Mouse (Mus musculus) neural tube, embryonic 11.5 days (tissue): ENCODE measurements around the gene Fam219b. TPM values are rescaled to one million over a fixed set of nuclear protein-coding genes. Genes with fewer than 3 reads are reported as not detected.
A peak's percentile ranks its signal among the peaks of the same experiment; 100 is the strongest.

Source experiments
- ATAC-seq: fragments of 200-750 bp; cut with Nextera tagmentation; 2 replicates; pipeline ENCODE4 v1.8.0; 2017; ENCODE audit warnings: moderate number of reproducible peaks, mild to moderate bottlenecking, moderate TSS enrichment, moderate library complexity; ENCODE audit not compliant: insufficient read depth, low FRiP score, low TSS enrichment
- DNase-seq: peaks from one replicate; pipeline ENCODE4 v3.0.0-alpha.2; 2015; ENCODE audit warnings: low spot score
- H3K27ac ChIP-seq: fragments of 300-500 bp; sonication (generic); 2 replicates; pipeline ENCODE4 v1.5.1; 2014; ENCODE audit warnings: low read depth, mild to moderate bottlenecking, low read length
- H3K27me3 ChIP-seq: fragments of 300-500 bp; sonication (generic); 2 replicates; pipeline ENCODE4 v1.6.1; 2014; ENCODE audit warnings: mild to moderate bottlenecking, low read length, mixed read lengths; ENCODE audit not compliant: control insufficient read depth, insufficient read depth
- H3K36me3 ChIP-seq: fragments of 300-500 bp; sonication (generic); 2 replicates; pipeline ENCODE4 v1.6.1; 2014; ENCODE audit warnings: mild to moderate bottlenecking, low read length, moderate library complexity, mixed read lengths; ENCODE audit not compliant: control insufficient read depth, insufficient read depth
- H3K4me1 ChIP-seq: fragments of 300-500 bp; sonication (generic); 2 replicates; pipeline ENCODE4 v1.6.1; 2014; ENCODE audit warnings: low read length, mixed read lengths; ENCODE audit not compliant: control insufficient read depth, insufficient read depth
- H3K4me2 ChIP-seq: fragments of 300-500 bp; sonication (generic); 2 replicates; pipeline ENCODE4 v1.6.1; 2014; ENCODE audit warnings: low read depth, mild to moderate bottlenecking, moderate library complexity
- H3K4me3 ChIP-seq: fragments of 300-500 bp; sonication (generic); 2 replicates; pipeline ENCODE4 v1.5.1; 2014; ENCODE audit warnings: low read depth, low read length
- H3K9ac ChIP-seq: fragments of 300-500 bp; sonication (generic); 2 replicates; pipeline ENCODE4 v1.6.1; 2014; ENCODE audit warnings: mild to moderate bottlenecking, low read length
- H3K9me3 ChIP-seq: fragments of 300-500 bp; sonication (generic); 2 replicates; pipeline ENCODE4 v1.6.1; 2016; ENCODE audit warnings: low read length; ENCODE audit not compliant: control insufficient read depth
- WGBS: fragments of 180-500 bp; shearing (Covaris S2); extraction: QIAGEN DNeasy Blood & Tissue Kit; methylation state at CpG from one replicate; pipeline ENCODE4 v1.1.7; 2014; 5-methylcytosine and 5-hydroxymethylcytosine counted together
- polyA plus RNA-seq: library from polyadenylated mRNA; unstranded; fragments of >200 nt; fragmentation: Nextera tagmentation; extraction: Ambion mirVana; gene quantifications from 2 replicates; pipeline ENCODE4 v1.2.1, GENCODE M21; 2014

Fam219b gene
- polyA plus RNA-seq, 1 experiment from 2014 or later: 15.9 TPM

DNA sequence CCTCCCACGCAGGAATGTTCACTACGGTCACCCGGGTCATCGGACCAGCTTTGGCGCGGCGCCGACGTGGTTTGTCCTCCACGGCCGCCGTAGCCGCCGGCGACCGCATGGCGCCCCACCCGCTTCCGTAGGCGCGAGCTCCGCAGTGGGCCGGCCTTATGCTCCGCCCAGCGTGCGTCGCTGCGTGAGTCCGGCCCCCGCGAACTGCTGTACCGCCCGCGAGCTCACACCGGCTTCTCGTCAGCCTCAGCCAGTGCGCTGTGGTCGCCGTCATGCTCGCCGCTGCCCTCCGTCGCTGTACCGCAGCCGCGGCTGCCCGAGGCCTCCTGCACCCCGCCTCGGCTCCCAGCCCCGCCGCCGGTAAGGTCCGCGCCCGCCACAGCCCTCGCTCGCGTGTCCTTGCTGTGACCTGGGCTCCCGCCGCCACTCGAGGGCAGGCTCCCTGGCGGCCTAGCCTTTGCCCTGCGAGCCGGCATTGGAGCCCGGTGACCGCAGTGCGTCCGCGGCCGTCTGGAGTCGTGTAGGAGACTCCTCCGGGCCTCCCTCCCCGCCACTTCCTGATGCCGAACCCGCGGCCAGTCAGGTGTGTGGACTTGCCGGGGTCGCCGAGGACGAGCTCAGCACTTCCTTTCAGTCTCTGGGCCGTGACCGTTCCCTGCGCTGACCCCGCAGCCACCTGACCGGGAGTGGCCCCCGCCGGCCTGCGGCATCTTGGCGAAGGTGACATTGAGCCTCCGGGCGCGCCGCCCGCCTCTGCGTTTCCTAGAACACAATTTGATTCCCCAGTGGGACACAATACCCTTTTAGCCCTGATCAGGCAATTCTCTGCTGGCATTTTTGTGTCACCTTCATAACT, 16.0 kb upstream of the Fam219b start, which contains the start of gene Cox5a:
Cox5a (plus strand) TSS at position 219 of the 856 bp plus-strand sequence.
- peak; percentile 94 for DNase-seq
- peak within 1 kb of the TSS; percentile 89 for H3K27ac ChIP-seq
- peak within 1 kb of the TSS; percentile 95 for H3K9ac ChIP-seq
- peak; percentile 95 for ATAC-seq
- under 1% methylated on average over 91 of the region's 95 CpGs for WGBS
- H3K36me3 ChIP-seq: no peaks in the 10 kb centered on the region
- peak within 1 kb of the TSS; percentile 73 for H3K4me2 ChIP-seq
- peaks cover 7% of the 10 kb centered on the region for H3K4me1 ChIP-seq
- no peaks in the 10 kb centered on the region for H3K27me3 ChIP-seq
- H3K9me3 ChIP-seq: no peaks in the 10 kb centered on the region
- peak within 1 kb of the TSS; percentile 93 for H3K4me3 ChIP-seq

- WGBS: 41% methylated on average over 7 of the region's 7 CpGs
- Histone ChIP-seq H3K4me3 (peak overlapping the region; percentile 93), H3K27me3 (no peaks in the 10 kb centered on the region), H3K36me3 (no peaks in the 10 kb centered on the region), H3K4me1 (peaks cover 7% of the 10 kb centered on the region), H3K9me3 (no peaks in the 10 kb centered on the region), H3K27ac (no peak overlapping the region), H3K9ac (peak overlapping the region; percentile 95), H3K4me2 (peak overlapping the region; percentile 73)
- ATAC-seq: no peak
- DNase-seq: no peak
These were observed 15.0 kb upstream of the Fam219b start for GRCm38 (mm10) chr9:57522114-57522860.

DNA sequence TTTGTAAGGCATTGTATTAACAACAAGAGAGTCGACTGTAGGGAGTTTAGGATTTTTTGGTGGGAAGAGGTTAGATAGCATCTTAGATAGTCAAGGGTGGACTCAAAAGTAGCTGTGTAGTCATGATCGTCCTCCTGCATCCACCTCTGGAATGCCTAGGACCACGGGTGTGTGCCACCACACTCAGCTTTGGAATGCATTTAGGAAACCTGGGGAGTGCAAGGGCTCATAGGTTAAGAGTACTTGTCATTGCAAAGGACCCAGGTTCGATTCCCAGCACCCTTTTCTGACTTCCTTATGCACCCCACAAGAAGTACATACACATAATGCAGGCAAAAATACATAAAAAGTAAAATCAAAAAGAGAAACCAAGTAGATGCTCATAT, 14.5 kb upstream of the Fam219b start:
- H3K4me2 ChIP-seq: no peak overlapping the region
- DNase-seq (no peak), ATAC-seq (no peak)
- WGBS: 82% methylated on average over 4 of the region's 4 CpGs
- no peaks in the 10 kb centered on the region for H3K27me3 ChIP-seq
- H3K4me1 ChIP-seq: peaks cover 7% of the 10 kb centered on the region
- H3K27ac ChIP-seq: no peak overlapping the region
- H3K9ac ChIP-seq: no peak overlapping the region
- no peak overlapping the region for H3K4me3 ChIP-seq
- H3K36me3 ChIP-seq: no peaks in the 10 kb centered on the region
- H3K9me3 ChIP-seq: no peaks in the 10 kb centered on the region

GRCm38 (mm10) chr9:57523754-57524153, 13.6 kb upstream of the Fam219b start:
- Histone ChIP-seq H3K36me3 (no peaks in the 10 kb centered on the region), H3K4me3 (no peak overlapping the region), H3K9me3 (no peaks in the 10 kb centered on the region), H3K9ac (no peak overlapping the region), H3K4me2 (no peak overlapping the region), H3K27ac (no peak overlapping the region), H3K4me1 (peaks cover 7% of the 10 kb centered on the region), H3K27me3 (no peaks in the 10 kb centered on the region)
- WGBS: 85% methylated on average over 1 of the region's 1 CpGs
- DNase-seq: no peak
- no peak for ATAC-seq

DNA sequence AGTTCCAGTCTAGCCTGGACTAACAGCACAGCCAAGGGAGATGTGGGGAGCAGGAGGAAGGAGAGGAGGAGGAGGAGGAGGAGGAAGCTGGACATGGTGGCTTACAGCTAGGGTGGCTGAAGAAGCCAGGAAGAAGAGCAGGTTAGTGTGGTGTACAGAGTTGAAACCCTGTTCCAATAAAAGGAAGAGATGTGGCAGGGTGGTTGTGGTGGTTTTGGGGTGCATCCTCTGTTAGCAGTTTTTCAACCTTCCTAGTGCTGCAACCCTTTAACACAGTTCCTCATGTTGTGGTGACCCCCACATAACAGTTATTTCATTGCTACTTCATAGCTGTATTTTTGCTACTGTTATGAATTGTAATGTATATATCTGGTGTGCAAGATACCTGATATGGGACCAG, 12.9 kb upstream of the Fam219b start:
- ATAC-seq (no peak), DNase-seq (no peak)
- Histone ChIP-seq H3K27me3 (no peaks in the 10 kb centered on the region), H3K9ac (no peak overlapping the region), H3K36me3 (no peaks in the 10 kb centered on the region), H3K4me3 (no peak overlapping the region), H3K9me3 (no peaks in the 10 kb centered on the region), H3K4me1 (peaks cover 7% of the 10 kb centered on the region), H3K4me2 (no peak overlapping the region), H3K27ac (no peak overlapping the region)

GRCm38 (mm10) chr9:57525516-57525915, 11.8 kb upstream of the Fam219b start:
- Histone ChIP-seq H3K4me3 (no peak overlapping the region), H3K4me1 (peaks cover 7% of the 10 kb centered on the region), H3K27ac (no peak overlapping the region), H3K36me3 (no peaks in the 10 kb centered on the region), H3K9ac (no peak overlapping the region), H3K4me2 (no peak overlapping the region), H3K9me3 (no peaks in the 10 kb centered on the region), H3K27me3 (no peaks in the 10 kb centered on the region)
- WGBS: 89% methylated on average over 2 of the region's 2 CpGs
- DNase-seq: no peak
- ATAC-seq: no peak

DNA sequence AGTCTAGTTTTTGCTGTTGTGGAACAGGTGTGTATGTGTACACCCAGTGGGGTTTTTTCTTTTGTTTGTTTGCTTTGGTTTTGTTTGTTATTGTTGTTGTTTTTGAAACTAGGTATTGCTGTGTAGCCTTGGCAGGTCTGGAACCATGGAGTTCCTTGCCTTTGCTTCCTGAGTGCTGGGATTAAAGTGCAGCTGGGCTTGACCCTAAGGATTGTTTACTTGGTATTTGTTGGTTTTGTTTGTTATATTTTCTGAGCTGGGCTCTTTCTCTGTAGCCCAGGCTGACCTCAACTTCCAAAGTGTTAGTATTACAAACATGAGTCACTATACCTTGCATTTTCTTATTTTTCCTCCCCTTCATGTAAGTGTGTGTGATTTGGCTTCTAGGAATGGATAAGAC, 10.9 kb upstream of the Fam219b start:
- no peaks in the 10 kb centered on the region for H3K9me3 ChIP-seq
- H3K4me1 ChIP-seq: peaks cover 7% of the 10 kb centered on the region
- no peak overlapping the region for H3K27ac ChIP-seq
- no peak overlapping the region for H3K9ac ChIP-seq
- DNase-seq (no peak), ATAC-seq (no peak)
- H3K4me3 ChIP-seq: no peak overlapping the region
- no peaks in the 10 kb centered on the region for H3K27me3 ChIP-seq
- no peaks in the 10 kb centered on the region for H3K36me3 ChIP-seq
- no peak overlapping the region for H3K4me2 ChIP-seq

- no peak overlapping the region for H3K9ac ChIP-seq
- H3K4me3 ChIP-seq: no peak overlapping the region
- no peak overlapping the region for H3K27ac ChIP-seq
- H3K4me1 ChIP-seq: no peaks in the 10 kb centered on the region
- ATAC-seq (no peak), DNase-seq (no peak)
- no peaks in the 10 kb centered on the region for H3K9me3 ChIP-seq
- no peak overlapping the region for H3K4me2 ChIP-seq
- H3K27me3 ChIP-seq: no peaks in the 10 kb centered on the region
- peaks cover 3% of the 10 kb centered on the region; the same call in 1 of the 2 replicates for H3K36me3 ChIP-seq
- 80% methylated on average over 1 of the region's 1 CpGs for WGBS
These were observed 5.4 kb upstream of the Fam219b start for GRCm38 (mm10) chr9:57531946-57532345.
